Mouse (Mus musculus) intestine, postnatal 0 days (tissue): Measurements from ENCODE around the gene Rbms1. TPM values are rescaled to one million over a fixed set of nuclear protein-coding genes. Genes with fewer than 3 reads are reported as not detected.

Experiments used
- ATAC-seq: fragments of 200-750 bp; cut with Nextera tagmentation; 2 replicates; pipeline ENCODE4 v1.8.0; 2017; ENCODE audit warnings: mild to moderate bottlenecking, moderate TSS enrichment, moderate library complexity
- H3K27ac ChIP-seq: fragments of 300-500 bp; sonication (generic); 2 replicates; pipeline ENCODE4 v1.5.1; 2014; ENCODE audit warnings: mild to moderate bottlenecking, low read depth, low read length, moderate library complexity
- H3K27me3 ChIP-seq: fragments of 300-500 bp; sonication (generic); replicated peaks from 2 replicates; pipeline ENCODE4 v1.6.1; 2014; ENCODE audit warnings: low read length, mixed read lengths; ENCODE audit not compliant: control insufficient read depth, insufficient read depth
- H3K36me3 ChIP-seq: fragments of 300-500 bp; sonication (generic); 2 replicates; pipeline ENCODE4 v1.6.1; 2014; ENCODE audit warnings: mild to moderate bottlenecking, moderate library complexity; ENCODE audit not compliant: control insufficient read depth, insufficient read depth
- H3K4me1 ChIP-seq: fragments of 300-500 bp; sonication (generic); replicated peaks from 2 replicates; pipeline ENCODE4 v1.6.1; 2014; ENCODE audit warnings: antibody characterized with exemption, low read length, mixed read lengths; ENCODE audit not compliant: control insufficient read depth, insufficient read depth
- H3K4me2 ChIP-seq: fragments of 300-500 bp; sonication (generic); replicated peaks from 2 replicates; pipeline ENCODE4 v1.6.1; 2014; ENCODE audit warnings: low read depth, mild to moderate bottlenecking, moderate library complexity
- H3K4me3 ChIP-seq: fragments of 300-500 bp; sonication (generic); 2 replicates; pipeline ENCODE4 v1.5.1; 2014; ENCODE audit warnings: low read depth, low read length
- H3K9ac ChIP-seq: fragments of 300-500 bp; sonication (generic); 2 replicates; pipeline ENCODE4 v1.6.1; 2014; ENCODE audit warnings: mild to moderate bottlenecking, low read depth, low read length
- H3K9me3 ChIP-seq: fragments of 300-500 bp; sonication (generic); 2 replicates; pipeline ENCODE4 v1.6.1; 2016; ENCODE audit warnings: mixed run types; ENCODE audit not compliant: control insufficient read depth
- CTCF ChIP-seq: sonication (generic); IDR thresholded peaks from 2 replicates; pipeline ENCODE4 v1.5.1; 2016; ENCODE audit warnings: low read depth, mild to moderate bottlenecking, control low read depth, antibody characterized with exemption, moderate library complexity
- WGBS: fragments of 180-500 bp; shearing (Covaris S2); extraction: QIAGEN DNeasy Blood & Tissue Kit; methylation state at CpG from one replicate; pipeline ENCODE4 v1.1.7; 2014; 5-methylcytosine and 5-hydroxymethylcytosine counted together
- polyA plus RNA-seq: library from polyadenylated mRNA; unstranded; fragments of >200 nt; fragmentation: Nextera tagmentation; extraction: Ambion mirVana; gene quantifications from 2 replicates; pipeline ENCODE4 v1.2.1, GENCODE M21; 2015

Rbms1 gene
- polyA plus RNA-seq, 1 experiment from 2014 or later, result 41.4 TPM

DNA sequence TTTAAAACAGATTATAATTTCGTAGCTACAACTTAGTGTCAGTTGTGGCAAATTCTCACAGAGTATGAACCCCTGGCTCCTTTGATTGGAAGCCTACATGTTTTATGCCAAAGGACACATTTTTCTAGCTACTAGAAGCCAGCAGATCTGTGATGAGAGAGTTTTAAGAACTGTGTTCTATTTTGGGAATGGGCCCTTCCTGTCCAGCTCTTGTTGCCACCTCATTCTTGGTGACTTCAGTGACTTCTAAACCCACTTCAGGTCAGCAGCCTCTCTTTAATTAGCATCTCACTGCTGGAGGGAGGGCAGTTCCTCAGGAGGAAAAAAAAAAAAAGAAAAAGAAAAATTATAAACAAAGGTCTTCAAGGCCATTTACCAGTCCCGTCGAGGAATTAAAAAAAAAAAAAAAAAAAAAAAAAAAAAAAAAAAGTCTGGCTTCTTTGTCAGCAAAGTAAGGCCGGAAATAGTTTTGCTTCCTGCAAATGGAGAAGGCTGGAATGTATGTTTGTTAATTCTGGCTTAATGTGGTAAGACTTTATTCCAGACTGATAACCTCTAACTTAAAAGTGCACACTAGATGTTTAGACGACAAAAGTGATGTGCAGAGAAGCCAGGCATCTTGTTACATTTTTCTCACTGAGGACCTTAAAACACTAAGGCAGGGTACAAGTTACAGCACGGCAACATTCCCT is 60.4 kb downstream of the Rbms1 start:
- H3K36me3 ChIP-seq, result no peaks in the 10 kb centered on the region
- no peaks in the 10 kb centered on the region for H3K27me3 ChIP-seq
- H3K9me3 ChIP-seq, result no peaks in the 10 kb centered on the region
- H3K4me2 ChIP-seq, result no peak overlapping the region
- ATAC-seq, result no peak
- no peak overlapping the region for H3K27ac ChIP-seq
- no peaks in the 10 kb centered on the region for H3K4me1 ChIP-seq
- no peak overlapping the region for H3K4me3 ChIP-seq
- no peak overlapping the region for H3K9ac ChIP-seq
- 49% methylated on average over 6 of the region's 6 CpGs for WGBS
- TF ChIP-seq CTCF, result no peak

DNA sequence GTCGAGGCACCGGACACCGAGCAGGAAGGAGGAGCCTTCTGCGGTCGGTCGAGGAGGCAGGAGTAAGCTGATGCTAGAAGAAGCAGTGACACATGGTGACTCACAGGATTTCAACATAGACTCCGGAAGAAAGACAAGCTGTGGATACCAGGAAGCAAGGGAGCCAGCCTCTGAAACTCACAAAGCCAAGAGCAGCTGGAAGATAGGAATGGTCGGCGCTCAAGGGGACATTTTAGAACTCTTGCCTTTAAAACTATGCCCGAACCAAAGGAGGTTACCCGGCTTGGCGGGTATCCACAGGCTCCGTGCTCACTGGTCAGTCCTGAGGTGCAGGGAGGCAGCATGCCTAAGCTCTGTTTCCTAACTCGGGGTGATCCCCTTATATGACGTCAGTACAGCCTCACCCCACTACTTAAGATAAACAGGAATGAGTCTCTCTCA is 61.5 kb downstream of the Rbms1 start:
- Histone ChIP-seq H3K9me3 (no peaks in the 10 kb centered on the region), H3K27ac (peak overlapping the region; percentile 8; the same call in 1 of the 2 replicates), H3K9ac (no peak overlapping the region), H3K4me1 (no peaks in the 10 kb centered on the region), H3K36me3 (no peaks in the 10 kb centered on the region), H3K4me2 (no peak overlapping the region), H3K4me3 (no peak overlapping the region), H3K27me3 (no peaks in the 10 kb centered on the region)
- ATAC-seq, result peak; percentile 47; the same call in 1 of the 2 replicates
- 56% methylated on average over 15 of the region's 15 CpGs for WGBS
- no peak for TF ChIP-seq CTCF

DNA sequence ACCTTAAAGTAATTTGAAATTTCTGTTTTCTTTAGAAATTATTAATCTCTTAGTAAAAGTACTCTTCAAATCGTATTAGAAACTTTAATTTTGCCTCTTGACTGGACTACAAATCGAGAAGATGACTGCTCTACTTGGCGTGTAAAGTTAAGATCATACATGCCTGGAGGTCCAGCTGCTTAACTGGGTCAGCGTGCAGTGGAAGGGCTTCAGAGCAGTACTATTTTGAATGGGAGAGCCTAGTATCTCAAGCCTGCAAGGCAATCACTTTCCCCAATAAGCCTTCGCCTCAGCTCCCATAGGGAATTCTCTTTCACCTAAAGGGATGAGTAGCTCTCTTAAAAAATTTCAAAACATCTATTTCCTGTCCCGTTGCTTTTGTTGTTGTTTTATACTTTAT is 62.0 kb downstream of the Rbms1 start:
- H3K36me3 ChIP-seq, result no peaks in the 10 kb centered on the region
- no peak for TF ChIP-seq CTCF
- H3K4me1 ChIP-seq, result no peaks in the 10 kb centered on the region
- H3K27ac ChIP-seq, result no peak overlapping the region
- H3K9ac ChIP-seq, result no peak overlapping the region
- 78% methylated on average over 6 of the region's 6 CpGs for WGBS
- ATAC-seq, result no peak
- no peaks in the 10 kb centered on the region for H3K9me3 ChIP-seq
- H3K4me3 ChIP-seq, result no peak overlapping the region
- no peak overlapping the region for H3K4me2 ChIP-seq
- no peaks in the 10 kb centered on the region for H3K27me3 ChIP-seq

DNA sequence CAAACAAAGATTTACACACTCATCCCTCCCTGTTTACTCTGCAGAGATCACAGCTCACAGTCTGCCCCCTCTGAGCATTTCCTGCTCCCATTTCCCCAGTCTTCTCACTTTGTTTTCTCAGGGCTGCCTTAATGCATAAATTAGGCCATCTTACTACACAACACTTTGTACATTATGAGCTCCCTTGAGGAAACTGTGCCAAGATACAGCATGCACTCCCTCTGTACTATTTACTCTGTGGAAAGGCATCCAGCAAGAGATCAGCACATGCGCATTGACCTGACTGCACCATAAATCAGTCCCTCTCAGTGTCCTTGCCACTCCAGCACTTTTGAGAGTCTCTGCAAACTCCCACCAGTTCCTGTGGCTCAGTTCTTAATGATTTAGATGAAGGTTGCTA is 70.0 kb downstream of the Rbms1 start:
- Histone ChIP-seq H3K9ac (no peak overlapping the region), H3K27me3 (no peaks in the 10 kb centered on the region), H3K4me2 (no peak overlapping the region), H3K4me1 (no peaks in the 10 kb centered on the region; the same call in 1 of the 2 replicates), H3K4me3 (no peak overlapping the region), H3K36me3 (no peaks in the 10 kb centered on the region), H3K27ac (no peak overlapping the region), H3K9me3 (no peaks in the 10 kb centered on the region)
- ATAC-seq, result no peak
- no peak for TF ChIP-seq CTCF
- 81% methylated on average over 1 of the region's 1 CpGs for WGBS

DNA sequence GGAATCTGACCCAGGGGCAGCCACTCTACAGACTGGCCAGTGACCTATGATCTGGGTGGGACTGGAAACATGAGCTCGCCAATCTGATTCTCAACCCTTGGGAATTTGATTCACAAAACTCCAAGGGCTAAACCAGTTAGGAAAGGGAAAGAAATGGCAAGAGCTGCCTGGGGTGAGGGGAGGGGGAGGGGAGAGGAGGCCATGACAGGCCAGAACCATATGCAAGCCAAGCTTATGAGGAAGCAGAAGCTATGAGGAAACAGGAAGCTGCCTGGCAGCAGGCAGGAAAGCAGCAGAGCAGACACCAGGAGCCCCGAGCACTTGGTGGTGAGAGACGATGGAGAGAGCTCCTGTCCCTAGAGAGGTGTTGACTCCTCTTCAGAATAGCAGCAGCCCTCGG is 79.1 kb downstream of the Rbms1 start:
- 42% methylated on average over 4 of the region's 4 CpGs for WGBS
- Histone ChIP-seq H3K4me2 (no peak overlapping the region), H3K36me3 (no peaks in the 10 kb centered on the region), H3K4me1 (no peaks in the 10 kb centered on the region; the same call in 1 of the 2 replicates), H3K27me3 (no peaks in the 10 kb centered on the region), H3K4me3 (no peak overlapping the region), H3K9ac (no peak overlapping the region), H3K9me3 (no peaks in the 10 kb centered on the region), H3K27ac (no peak overlapping the region)
- no peak for ATAC-seq
- TF ChIP-seq CTCF, result no peak

DNA sequence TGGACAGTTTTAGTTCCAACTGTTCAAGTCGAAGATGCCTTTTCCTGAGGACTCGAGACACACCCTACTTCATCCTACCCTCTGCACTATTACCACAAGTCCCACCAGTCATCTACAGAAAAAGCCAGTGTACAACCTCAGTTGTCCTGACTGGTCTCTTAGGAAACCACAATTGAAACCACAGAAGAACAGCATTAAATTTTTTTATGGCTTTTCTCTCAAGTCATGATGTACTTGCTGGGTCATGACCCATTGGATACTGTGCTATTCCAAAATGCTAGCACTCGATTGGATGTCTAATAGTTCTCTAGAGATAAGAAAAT is 80.0 kb downstream of the Rbms1 start:
- no peak for ATAC-seq
- Histone ChIP-seq H3K27ac (no peak overlapping the region), H3K9me3 (no peaks in the 10 kb centered on the region), H3K27me3 (no peaks in the 10 kb centered on the region), H3K36me3 (0 out of 2 replicates have a peak, but pooled peaks cover 3% of the 10 kb centered on the region), H3K9ac (no peak overlapping the region), H3K4me3 (no peak overlapping the region), H3K4me1 (no peaks in the 10 kb centered on the region; the same call in 1 of the 2 replicates), H3K4me2 (no peak overlapping the region)
- 64% methylated on average over 3 of the region's 3 CpGs for WGBS
- no peak for TF ChIP-seq CTCF
